Mouse (Mus musculus) adrenal gland, postnatal 36 days (tissue): Measurements from ENCODE around the gene Mtm1. TPM values are rescaled to one million over a fixed set of nuclear protein-coding genes. Genes with fewer than 3 reads are reported as not detected.
A peak's percentile ranks its signal among the peaks of the same experiment; 100 is the strongest.
"Not testable (repeated sequence)": the region's sequence is repeated elsewhere in the genome, so short reads cannot be mapped to it uniquely, and the experiment has no call there.

Source experiments
- DNase-seq, 2 experiments: peaks; one replicate each; pipeline ENCODE4 v3.0.0; 2021; ENCODE audit warnings: mixed read lengths in 1 of 2
- total RNA-seq, 2 experiments: library from RNA; stranded (reverse); gene quantifications; 2 replicates each; pipeline ENCODE4 v1.2.3; 2021

Gene Mtm1
- total RNA-seq, 2 experiments from 2014 or later, result 11.7 to 28.6 TPM

DNA sequence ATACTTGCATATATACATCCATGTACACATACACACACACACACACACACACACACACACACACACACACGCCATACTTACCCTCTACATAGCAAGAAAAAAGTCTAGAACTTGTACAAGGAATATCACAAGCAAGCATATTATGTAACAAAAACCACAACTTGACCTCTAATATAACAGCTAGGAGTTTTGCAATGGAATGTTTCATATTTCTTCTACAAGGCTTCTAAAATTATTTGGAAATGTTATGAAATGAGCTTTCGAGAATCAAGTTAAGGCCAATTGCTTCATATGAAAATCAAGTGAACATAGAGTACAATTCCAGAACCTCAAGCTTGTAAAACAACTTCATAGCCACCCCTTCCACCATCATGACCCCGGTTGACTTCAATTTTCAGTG, 74.9 kb downstream of the Mtm1 start:
- DNase-seq, result no peak

DNA sequence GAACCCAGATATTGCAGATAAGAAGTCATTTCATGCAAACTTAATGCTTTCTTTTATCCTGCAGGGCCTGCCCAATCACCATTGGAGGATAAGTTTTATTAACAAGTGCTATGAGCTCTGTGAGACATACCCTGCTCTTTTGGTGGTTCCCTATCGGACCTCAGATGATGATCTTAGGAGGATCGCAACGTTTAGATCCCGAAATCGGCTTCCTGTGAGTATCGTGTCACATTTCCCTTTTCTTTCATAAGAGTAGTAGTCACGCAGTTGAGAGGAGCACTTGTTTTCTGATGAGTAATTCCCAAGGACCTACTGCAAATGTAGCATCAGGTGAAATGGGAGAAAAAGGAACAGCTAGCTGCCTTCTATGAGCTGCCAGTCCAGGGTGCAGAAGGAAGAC, 76.5 kb downstream of the Mtm1 start:
- DNase-seq, result no peak

DNA sequence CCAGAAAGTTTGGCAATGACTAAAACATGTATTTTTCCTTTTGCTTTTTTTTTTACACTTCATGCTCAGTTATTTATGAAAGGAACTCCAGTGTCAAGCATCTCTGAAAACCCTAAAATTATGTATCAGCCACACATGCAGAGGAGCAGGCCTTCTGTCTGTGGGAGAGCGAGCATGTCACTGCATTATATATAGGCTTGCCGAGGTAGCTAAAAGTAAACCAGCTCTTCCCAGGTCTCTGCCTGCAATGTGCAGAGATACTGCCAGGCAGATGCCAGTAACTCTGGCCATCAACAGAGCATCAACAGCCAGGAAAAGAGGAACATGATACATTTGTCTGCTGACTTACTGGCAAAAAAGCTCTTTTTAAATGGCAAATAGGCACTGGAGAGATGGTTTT, 83.6 kb downstream of the Mtm1 start:
- DNase-seq, result no peak

DNA sequence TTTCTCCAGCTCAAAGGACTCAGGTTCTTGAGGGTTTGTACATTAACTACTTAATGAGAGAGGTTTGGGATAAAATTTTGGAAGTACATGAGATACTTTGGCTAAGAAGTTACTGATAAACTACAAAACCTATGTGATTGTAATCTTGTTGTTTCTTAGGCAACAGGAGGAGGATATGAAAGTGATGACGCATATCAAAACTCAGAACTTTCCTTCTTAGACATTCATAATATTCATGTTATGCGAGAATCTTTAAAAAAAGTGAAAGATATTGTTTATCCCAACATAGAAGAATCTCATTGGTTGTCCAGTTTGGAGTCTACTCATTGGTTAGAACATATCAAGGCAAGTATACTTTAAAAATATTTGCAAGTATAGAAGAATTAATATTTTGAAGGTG, 85.4 kb downstream of the Mtm1 start:
- DNase-seq, result no peak

DNA sequence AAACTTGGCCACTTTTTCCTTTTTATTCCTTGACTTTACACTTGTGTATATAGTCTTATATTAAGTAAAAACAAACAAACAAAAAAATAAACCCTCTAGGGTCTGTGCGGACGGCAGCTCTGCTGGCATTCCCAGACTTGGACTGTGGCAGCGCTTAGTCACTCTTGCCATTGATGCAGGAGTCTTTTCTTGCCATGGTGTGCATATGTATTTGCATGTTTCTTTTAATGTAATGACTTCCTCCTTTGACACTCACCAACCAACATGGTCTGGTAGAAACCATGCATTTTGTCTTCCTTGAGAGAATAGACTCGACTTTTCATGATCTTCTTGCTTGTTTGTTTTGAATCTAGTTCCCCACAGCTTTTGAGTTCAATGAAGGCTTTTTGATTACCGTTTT, 91.6 kb downstream of the Mtm1 start:
- no peak for DNase-seq

DNA sequence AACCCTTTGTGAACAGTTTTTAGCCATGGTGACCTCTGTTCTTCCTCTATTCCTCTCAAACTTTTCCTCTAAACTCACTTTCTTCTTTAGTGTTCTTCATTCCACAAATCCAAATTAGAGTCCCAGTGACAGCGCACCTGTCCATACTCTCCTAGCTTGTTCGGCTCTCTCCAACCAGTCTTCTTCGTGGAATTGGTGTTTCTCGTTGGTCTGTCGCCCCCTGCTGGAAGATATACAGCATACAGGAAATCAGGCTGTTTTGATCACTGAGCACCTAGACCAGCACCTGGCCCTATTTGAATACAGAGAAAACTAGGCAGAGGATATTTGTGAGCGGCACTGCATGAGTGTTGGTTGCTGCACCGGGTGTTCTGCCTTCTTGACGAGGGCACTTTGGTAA, 100.7 kb downstream of the Mtm1 start:
- DNase-seq, result peak; percentile 34 to 50

DNA sequence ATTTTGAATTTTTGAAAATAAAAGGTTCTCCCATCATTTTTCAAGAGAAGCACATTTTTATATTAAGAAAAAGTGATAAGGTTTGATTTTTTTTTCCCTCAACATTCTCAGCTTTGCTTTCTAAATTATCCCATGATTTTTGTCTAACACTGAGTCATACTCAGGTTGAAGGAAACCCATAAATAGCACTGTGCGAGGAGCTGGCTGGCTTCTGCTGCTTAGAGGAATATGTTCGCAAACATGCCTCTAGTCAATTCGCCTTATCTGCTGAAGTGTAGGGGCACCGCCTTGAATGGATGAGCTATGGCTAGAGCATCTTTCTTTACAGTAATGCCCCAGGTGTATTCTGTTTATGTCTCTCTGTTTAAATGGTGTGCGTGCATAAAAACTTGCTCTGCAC, 103.8 kb downstream of the Mtm1 start:
- no peak for DNase-seq

DNA sequence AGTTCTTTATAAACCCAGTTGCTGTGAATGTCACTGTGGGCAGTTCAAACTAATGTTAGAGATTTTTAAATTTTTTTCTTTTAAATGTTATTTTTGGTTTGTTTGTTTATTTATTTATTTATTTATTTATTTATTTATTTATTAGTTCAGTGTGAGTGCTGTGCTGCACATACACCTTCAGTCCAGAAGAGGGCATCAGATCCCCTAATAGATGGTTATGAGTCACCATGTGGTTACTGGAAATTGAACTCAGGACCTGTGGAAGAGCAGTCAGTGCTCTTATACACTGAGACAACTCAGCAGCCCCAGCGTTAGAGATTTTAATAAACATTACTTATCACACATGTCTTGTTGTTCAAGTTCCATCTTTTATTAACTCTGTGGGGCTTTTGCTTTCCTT, 141.5 kb downstream of the Mtm1 start:
- no peak for DNase-seq

DNA sequence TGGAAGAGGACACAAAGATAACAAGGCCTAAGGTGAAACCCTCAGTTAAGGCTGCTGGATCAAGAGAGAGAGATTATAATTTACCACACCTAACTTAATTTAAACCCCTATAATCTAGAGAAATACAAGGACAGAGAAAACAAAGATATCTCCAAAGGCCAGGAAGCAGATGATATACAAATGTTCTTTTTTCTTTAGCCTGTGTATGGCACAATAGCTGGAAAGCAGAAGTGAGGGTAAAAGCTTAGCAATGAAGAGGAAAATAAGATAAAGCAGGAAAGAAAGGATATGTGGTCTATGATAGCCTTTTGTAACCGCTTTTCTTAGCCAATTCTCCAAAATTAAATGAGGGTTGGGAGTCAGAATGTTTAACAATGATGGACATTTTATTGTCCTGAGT, 144.8 kb downstream of the Mtm1 start:
- no peak for DNase-seq

DNA sequence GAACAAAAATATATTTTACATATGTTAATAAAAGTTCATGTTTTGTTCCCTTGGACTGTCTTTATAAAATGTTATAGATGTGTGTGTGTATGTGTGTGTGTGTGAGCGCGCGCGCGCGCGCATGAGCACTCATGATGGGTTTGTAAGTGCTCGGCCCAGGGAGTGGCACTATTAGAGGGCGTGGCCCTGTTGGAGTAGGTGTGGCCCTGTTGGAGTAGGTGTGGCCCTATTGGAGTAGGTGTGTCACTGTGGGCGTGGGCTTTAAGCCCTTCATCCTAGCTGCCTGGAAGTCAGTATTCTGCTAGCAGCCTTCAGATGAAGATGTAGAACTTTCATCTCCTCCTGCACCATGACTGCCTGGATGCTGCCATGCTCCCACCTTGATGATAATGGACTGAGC, 151.2 kb downstream of the Mtm1 start:
- DNase-seq, result not testable (repeated sequence)

DNA sequence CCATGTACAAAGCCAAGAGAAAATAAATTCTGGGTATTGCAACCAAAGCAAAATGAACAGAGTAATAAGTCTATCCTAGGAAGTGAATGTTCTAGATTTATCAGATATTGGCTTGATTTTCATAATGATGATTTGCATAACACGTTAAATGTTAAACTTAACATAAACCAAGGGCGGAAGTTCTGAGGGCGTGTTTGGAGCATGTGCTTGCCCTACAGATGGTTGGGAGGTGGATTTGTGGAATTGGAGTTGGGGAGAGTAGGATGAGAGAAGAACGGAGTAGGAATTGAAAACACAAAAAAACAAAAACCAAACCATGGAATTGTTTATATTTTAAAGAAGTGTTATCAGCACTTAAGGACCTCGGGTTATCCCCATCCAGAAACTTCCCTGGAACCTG, 153.5 kb downstream of the Mtm1 start:
- no peak for DNase-seq

DNA sequence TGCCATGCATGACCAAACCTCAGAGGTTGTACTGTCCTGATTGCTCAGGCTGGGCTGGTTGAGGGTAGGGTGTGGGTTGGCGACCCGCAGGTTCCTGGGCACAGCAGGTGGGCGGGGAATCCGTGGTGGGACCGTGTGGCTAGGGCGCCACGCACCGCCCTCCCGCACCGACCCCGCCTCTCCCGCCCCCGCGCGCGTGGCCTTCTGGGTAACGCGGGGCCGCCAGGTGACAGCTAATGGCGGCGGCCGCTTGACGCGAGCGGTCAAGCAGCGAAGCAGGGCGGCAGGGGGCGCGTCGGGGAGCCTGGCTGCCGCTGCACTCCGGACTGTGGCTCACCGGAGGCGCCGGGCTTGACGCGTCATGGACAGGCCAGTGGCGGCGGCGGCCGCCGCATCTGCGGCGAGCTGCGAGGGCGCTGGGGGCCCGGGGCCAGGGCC, 154.0 kb downstream of the Mtm1 start, which contains the start of gene Mtmr1:
Mtmr1 (plus strand) TSS at position 207 of the 438 bp plus-strand sequence.
- peak; percentile 88 to 91 for DNase-seq

DNA sequence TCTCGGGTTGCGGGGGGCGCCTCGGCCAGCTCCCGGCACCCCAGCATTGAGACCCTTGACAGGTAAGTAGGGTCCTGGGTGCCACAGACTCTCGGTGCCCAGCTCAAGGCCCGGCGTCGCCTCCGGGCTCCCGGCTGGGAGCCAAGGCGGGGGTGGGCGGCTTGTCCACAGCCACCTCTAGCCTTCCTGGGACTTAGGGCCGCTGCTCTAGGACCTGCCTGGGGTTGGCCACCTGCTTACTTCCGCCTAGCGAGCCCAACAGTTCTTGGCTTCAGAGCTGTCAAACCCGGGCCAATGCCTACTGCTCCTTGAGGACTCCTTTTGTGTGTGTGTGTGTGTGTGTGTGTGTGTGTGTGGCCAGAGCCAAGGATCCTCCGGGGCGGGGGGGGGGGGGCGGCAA, 154.4 kb downstream of the Mtm1 start:
- DNase-seq, result peak; percentile 18 to 29

Other genes starting within 250 kb of the Mtm1 start
- gene Mamld1, start 160.5 kb upstream of the Mtm1 start, total RNA-seq, result 10 to 100 TPM; 15.3 to 19.3 TPM
- 10 to 100 TPM; 30.6 to 34.8 TPM for gene Mtmr1, start 154.0 kb downstream of the Mtm1 start, total RNA-seq